Mouse (Mus musculus) G1E (cell line): Measurements from ENCODE around the gene Lrrfip1.

ENCODE experiments used
- CTCF ChIP-seq: IDR thresholded peaks from 2 replicates; pipeline ENCODE4 v1.5.1; 2012; ENCODE audit warnings: low read depth, low read length, inconsistent platforms, mixed read lengths
- GATA1 ChIP-seq: IDR thresholded peaks from 2 replicates; pipeline ENCODE4 v1.6.1; 2012; ENCODE audit warnings: borderline replicate concordance, low read length, inconsistent platforms, mixed read lengths
- GATA2 ChIP-seq: IDR thresholded peaks from 2 replicates; pipeline ENCODE4 v1.6.1; 2012; ENCODE audit warnings: low read depth, low read length, inconsistent platforms, borderline replicate concordance
- POLR2AphosphoS5 ChIP-seq: IDR thresholded peaks from 2 replicates; pipeline ENCODE4 v1.6.1; 2012; ENCODE audit warnings: low read depth, low read length, inconsistent platforms; ENCODE audit not compliant: insufficient replicate concordance
- TAL1 ChIP-seq: conservative IDR thresholded peaks from 2 replicates; pipeline ENCODE4 v1.6.1; 2012; ENCODE audit warnings: low read depth, low read length, inconsistent platforms, mixed read lengths

DNA sequence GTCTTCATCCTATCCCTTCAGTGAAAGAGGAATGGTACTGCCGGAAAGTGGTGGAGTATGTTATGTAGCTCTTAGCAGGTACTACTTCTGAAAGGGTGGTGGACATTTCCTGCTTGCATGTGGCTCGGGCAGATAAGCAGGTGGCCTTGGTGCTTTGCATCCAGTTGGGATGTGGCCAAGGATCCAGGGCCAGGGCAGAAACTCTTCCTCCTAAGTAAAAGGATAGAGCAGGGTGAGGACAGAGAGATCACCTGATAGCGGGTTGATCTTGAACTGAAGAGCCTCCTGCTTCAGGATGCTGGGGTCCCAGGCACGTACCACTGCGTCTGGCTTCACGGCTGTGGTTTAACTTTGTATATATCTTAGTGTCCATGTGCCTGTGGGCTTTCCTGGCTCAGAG, 10.7 kb downstream of the Lrrfip1 start:
- no peak for TF ChIP-seq CTCF
- TF ChIP-seq GATA1 = no peak
- no peak for TF ChIP-seq GATA2
- TF ChIP-seq TAL1 = no peak
- no peak for TF ChIP-seq POLR2AphosphoS5
